Mouse (Mus musculus) cerebellum, adult 8-10 months (tissue): ENCODE measurements at regions not wholly inside any gene's neighbourhood (a gene's known extent, or its start where the extent isn't known, plus 50 kb on each side); places are given as distances from the start of the nearest gene placed in this dataset.

Source experiments
- DNase-seq: peaks from one replicate; pipeline ENCODE4 v3.0.0; 2022

DNA sequence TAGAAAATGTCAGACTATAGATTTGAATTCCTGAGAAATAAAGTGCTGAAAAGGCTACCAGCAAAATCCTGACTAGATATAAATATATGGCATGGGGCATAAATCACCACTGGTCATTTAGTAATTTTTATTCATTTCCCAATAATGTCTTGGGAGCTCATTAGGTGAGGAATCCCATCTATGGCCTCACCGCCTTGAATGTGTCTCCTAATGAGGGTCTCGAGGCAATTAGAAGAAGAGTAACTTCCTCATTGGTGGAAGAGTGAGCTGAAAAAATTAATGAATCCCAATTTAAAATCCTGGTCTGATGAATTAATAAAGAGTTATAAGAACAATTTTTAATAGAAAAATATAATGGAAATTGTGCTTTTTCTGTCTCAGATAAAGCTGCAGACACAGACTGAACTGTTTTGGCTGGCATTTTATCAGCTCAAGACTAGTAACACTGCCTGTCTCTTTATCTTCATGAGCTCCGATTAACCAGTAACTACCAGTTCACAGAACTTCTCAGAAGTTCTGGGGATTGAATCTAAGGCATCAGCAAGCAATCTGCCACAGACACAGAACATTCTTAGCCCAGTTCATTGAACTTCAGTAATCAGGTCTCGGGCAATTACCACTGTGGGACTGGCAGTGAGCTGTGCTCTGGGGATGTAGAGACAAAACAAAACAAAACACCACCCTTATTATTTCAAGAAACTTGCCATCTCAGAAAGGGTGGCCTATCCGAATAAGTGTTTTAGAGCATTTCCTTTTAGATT lies 170.7 kb downstream of the Plpp3 start:
- no peak for DNase-seq

DNA sequence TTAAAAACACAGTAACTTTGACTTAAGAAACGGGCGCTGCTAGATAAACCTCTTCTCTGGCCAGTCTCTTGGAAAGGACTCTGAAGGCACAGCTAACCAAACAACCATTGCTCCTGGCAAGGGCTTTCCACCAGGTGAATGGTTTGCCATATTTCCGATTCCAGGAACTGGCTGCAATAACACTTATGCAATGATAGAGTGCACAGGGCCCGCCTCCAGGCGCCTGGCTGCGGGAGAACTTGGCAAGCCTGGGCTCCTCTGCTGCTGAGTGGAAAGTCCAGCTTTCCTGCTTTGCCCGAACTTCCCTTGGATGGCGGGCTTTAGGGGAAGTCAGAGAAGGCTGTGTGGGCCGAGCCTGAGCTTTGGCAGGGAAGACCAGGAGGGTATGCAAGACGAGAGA lies 171.6 kb downstream of the Plpp3 start:
- peak; percentile 10 for DNase-seq

DNA sequence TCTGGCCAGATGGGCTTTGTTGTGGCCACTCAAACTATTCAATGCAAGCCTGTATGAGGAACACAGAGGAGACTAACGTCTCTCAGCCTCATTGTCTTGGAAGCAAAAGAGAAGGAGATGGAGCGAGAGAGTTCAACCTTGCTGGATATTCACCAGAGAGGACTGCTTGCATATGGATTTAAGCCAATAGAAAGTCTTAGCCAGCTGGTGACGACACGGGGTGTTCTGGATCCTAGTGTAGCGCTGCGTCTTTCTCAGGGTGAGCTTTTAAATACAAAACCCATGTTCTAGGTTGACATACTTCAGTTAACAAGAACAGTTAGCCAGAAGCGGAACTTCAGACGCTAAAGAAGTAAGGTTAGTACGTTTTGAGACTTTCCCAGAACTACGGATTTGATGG lies 174.9 kb downstream of the Plpp3 start:
- DNase-seq: no peak

DNA sequence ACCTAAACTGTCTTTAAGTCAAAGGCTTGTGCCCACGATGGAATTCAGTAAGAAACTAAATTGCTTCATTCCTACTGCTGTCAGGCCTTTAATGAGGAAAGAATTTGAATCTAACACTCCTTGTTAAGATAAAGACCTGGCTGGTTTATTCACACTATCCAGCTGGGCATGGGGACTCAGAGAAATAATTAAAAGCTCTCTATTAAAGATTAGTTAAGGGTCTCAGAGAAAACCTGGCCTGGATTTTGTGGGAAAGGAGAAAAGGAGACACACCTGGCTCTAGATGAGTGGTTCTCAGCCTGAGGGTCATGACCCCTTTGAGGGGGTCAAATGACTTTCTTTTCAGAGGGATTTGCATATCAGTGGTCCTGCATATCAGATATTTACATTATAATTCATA lies 178.7 kb downstream of the Plpp3 start:
- no peak for DNase-seq

DNA sequence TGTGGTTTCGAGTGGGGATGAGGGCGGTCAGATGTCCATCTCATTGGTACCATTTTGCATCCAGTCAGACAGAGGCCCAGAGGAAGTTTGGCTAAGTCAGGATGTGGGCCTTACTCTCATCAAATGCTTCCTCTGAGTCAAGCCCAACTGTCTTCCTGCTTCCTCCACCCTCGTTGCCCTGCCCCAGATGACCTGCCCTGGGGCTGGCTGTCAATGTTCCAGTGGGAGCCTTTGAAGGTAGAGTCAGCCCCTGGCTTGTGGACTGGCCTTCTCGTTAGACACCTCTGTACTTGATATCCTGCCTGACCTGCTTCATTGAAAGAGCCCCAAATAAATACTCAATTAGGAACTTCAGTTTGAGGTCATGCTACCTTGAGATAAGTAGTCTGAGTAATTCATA lies 179.4 kb downstream of the Plpp3 start:
- no peak for DNase-seq

DNA sequence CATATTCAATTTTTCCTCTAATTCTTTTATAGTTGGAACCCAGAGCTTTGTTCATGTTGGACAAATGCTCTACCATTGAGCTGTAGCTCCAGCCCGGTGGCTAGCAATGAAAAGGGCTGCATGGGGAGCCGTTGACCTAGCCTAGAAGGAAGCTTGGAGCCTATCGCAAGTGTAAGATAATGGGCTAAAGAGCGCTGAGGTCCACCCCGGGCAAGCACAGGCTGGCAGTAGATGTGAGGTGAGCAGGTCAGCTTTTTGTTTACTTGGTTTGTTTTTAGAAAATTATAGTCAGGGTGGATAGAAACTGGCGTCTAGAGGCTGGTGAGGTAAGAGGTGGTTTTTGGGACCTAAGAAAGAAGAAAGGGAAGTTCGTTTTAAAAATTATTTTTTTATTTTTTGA lies 181.0 kb downstream of the Plpp3 start:
- no peak for DNase-seq

DNA sequence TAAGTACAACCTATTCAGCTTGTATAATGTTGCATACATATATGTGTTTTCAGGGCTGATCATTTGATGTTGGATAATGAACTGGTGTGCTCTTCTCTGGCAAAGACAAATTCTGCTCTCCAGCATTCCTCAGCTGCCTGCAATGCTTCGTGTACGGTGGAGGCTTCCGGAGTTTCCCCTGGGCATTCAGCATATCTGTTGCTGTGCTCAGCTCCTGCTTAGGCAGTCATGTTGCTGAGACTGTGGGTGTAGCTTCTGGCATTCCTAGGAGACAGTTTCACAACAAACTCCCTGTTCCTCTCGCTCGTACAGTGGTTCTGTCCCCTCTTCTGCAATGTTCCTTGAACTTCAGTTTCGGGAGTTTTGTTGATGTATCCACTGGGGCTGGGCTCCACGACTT lies 181.7 kb downstream of the Plpp3 start:
- no peak for DNase-seq

DNA sequence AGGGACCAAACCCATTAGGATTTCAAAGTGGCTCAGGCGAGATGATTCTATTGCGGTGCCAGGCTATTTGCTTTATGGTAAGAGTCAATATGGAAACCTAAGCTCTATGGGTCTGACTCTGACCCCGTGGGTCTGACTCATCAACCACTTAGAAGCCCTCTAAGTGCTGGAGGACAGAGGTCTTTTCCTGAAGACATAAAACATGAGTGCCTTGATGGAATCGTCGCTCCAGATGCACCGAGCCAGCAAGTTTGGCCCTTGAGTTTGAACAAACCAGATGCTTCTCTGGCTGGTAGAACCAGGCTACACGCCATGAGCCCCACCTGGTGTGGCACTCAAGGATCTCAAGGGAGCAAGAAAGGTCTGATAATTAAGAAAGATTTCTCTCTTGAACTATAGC lies 184.1 kb downstream of the Plpp3 start:
- no peak for DNase-seq

DNA sequence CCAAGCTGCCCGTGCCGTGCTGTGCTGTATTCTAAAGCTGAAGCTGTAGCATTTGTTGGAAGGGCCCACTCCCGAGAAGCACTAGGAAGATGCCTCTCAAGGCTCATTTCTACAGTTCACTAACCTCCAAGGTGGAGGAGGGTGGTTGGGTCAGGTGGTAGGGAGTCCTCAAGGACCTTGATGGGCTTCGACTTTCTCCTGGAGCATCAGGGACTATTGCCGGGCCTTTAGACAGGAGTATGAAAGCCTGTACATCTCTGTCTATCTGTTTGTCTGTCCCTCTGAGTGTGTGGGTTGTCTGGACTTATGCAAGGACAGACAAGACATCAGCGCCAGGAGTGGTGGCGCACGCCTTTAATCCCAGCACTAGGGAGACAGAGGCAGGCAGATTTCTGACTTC lies 189.7 kb downstream of the Plpp3 start:
- DNase-seq: no peak

DNA sequence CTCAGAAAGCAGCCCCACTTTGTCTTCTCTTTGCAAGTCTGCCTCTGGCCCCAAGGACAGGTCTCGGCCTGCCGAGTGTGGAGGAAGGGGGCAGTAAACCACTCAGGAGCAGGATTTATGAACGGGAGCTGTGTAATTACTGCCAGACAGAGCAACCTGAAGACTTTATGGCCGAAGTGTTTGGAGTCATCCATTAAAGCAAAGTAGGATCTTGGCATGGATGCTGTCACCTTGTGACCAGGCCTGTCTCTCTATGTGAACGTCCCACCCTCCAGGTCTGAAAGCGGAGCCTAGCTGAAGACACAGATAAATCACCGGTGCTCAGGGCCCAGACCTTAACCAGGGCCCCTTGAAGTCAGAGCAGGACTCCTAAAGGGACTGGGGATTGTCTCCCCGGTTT lies 190.8 kb downstream of the Plpp3 start:
- DNase-seq: no peak

DNA sequence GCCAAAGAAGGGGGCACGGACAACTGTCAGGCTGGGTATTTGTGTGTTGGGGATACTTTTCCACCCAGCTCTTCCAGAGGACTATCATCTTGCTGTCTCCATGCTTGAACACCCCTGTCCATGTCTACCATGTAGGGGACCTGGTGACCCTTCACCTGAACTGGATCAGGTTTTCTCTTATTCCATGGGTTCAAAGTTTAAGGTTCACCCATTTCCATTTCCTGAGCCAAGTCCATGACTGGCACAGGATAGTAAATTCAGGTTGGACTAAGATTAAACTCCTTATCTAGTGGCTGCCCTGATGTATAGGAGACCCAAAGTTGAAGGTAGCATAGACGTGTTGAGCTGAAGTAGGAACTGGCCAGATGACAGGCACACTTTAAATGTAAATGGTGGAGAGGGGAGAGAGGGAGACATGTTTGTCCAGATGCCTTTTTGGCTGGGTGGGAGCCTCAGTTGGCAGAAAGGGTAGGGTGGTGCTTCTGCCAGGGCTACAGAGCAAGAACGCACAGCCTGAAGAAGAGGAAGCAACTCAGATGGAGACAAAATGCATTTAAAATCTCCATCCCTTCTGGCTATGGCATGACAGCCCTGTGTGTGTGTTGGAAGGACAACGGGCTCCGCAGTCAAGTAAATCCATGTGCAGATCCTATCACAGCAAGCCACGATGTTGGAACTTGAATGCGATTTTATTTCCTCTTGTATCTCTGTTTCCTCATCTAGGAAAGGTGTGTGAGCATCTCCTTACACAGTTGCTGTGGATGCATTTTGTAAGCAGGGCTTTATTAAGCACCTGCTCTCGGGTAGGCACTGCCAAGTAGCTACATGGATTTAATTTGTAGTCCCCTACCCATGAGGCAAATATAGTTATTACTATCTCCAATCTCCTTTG lies 192.4 kb downstream of the Plpp3 start:
- DNase-seq: no peak

DNA sequence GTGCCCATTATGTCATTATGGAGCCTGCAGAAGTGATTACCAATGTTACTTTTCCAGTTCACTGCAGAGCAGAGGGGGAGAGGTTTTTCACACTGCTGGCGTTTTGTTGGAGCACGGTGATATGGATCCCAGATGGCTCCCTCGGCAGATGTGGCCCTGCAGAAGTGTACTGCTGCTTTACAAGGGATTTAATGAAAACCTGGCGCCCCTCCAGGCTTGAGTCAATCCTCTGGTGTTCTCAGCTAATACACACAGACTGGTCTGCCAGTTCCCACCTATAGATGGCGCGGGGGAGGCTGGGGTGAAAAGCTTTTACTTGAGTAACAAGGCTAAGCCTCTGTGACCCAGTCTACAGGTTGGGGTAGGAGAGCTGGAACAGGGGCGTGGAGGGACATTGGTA lies 195.2 kb downstream of the Plpp3 start:
- no peak for DNase-seq

DNA sequence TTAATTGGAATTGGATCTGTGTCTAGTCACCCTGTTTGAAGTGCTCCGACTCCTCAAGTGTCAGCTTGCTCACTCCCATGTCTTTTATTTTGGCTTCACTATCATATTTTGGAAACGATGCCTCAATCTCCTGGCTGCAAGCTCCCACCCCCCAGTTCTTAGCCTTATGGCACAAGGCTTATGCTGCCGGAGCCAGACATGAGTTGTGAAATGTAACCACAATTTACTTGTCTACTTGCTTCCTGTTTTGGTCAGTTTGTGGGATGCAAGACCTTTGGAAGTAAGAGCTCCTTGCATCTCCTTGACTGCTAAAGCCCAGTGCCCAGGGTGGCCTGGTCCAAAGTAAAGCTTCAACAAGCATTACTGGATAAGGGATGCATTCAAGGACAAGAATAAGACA lies 195.8 kb downstream of the Plpp3 start:
- no peak for DNase-seq

DNA sequence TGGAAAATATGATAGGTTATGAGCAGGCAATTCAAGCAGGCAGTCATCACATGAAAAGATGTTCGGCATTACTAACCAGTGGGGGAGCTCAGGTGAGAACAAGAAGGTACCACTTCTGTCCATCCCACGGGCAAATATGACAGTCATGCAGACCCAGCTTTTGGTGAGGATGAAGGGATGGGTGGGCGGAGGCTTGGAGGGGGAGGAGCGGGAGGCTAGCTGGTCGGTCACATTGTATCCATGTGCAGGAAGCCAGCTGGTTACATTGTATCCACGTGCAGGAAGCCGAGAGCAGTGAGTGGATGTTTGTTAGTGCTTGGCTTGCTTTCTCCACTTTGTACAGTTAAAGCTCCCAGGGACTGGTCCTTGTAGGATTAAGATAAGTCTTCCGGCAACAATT lies 196.9 kb downstream of the Plpp3 start:
- DNase-seq: no peak

DNA sequence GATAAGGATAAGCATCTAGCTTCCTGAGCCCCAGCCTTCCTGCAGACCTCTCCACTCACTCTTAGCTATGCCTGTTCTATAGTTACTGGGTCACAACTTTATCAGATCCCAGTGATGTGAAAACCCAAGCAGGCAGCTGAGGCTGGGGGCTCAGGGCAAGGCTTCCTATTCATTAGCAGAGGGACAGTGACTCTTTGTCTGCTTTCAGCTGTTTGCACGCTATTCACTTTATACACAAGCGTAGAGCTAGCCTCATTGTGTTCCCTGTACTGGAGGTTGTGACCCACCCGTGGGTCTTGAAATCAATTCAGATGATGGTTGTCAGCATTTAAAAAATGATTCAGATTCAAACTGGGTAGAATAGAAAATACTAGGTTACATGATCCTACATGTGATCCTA lies 199.5 kb downstream of the Plpp3 start:
- DNase-seq: no peak

DNA sequence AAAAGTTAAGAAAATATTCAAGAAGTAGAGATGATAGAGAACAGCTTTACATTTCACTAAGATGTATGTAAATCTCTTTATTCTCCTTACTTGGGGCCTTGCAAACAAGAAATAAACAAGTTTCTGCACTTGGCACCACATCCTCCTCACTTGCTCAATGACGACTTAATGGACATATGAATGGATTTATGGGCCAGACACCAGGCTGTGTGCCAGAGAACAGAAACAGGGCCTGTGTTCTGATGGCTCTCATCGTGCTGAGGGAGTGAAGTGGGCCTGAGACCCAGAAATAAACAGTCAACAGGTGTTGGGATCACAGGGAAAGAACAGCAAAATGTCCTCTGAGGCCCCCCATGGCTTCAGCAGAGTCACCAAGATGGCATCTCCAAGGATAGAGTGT lies 201.6 kb downstream of the Plpp3 start:
- no peak for DNase-seq

DNA sequence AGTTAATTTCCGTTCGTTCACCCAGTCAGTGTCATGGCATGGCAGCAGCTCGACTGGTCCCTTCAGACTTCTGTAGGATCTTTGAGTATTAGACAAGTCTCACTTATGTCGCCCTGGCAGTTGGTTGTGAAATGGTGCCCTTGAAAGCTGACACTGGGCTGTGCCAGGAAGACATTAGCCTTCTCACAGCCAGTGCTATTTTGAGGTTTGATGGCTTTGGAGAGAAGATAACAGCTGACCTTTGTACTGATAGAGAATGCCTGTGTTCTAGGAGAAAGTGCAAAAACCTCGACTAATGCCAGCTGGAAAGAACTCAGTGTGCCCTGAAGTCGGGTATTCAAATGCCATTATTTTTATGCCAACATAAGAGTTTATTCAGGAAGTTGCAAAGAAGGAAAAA lies 207.3 kb downstream of the Plpp3 start:
- no peak for DNase-seq

DNA sequence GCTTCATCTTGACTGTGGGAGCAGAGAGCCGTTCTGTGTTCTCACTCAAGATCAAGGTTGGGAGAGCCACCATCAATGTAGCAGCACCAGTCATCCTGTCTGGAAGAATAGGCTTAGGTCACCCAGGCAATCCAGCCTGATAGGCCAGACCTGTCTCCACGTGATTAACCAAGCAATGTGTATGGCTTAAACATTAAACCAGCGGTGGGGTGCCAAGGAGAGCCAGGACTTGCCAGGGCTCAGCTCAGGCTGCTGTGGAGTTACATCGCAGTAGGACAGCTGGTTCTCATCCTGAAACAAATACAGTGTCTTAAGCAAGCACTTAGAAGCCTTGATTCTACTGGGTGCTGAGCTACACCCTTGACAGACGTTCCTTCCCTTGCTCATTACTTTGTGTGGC lies 207.9 kb downstream of the Plpp3 start:
- DNase-seq: no peak

DNA sequence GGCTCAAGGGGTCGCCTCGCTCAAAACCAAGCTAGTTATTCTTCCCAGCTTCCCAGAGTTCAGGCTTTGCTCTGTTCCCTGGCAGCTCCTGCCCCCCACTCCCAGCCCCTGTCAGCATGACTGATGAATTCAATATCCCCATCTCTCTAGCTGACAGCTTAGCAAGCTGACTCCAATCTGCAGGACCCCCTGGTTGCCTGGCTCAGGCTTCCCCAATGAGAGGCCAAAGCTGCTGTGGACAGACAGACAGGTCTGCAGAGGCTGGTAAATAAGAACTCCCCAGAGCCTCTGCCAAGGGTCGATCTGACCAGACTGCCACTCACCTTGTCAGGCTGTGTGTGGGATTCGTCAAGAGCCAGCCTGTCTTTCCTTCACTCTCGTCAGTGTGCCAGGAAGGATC lies 219.4 kb downstream of the Plpp3 start:
- no peak for DNase-seq

DNA sequence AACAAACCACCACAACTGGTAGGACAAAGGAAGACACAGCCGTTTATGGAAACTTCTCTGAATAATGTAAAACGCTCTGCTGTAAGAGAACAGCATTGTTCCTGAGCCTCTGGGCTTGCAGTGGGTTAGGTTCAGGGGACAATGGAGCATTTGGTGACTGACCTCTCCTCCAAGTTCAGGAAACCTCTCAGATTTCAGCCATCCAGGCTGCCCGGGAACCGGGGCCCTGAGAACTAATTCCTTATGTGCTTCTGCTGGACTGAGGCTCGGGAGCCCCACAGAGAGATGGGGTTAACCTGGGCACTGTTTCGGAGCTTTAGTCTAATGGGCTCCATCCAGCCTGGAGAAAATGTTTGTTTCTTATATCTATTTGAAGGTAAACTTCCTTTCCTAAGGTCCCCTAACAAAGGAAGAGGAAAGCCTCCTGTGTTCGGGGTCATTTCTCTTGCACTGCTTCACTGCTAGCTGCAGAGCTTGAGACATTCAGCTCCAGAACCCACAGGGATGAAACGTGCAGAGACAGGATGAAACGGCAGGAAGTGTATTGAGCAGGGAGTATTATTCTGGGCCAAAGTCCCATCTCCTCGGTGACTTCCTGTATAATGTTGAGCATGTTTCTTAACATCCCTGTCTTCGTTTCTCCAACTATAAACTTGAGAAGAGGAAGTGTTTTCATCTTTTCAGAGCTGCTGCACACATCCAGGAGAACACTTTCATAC lies 220.5 kb downstream of the Plpp3 start:
- no peak for DNase-seq

DNA sequence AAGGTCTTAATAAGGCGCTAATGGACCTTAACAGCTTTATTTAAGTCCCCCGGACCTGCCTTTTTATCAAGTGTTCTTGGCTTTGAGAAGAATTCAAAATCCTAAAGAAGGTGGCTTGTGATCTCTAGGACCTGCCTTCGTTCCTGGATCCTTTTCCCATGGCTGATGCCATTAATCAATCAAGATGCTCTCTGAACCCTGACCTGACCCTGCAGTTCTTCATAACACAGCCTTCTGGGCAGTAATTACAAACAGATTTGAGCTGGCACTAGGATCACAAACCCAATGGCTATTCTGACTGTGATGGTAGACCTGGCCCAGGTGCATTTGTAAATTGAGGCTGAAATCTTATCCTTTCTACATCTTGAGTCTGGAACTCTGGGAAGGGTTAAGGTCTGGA lies 227.7 kb downstream of the Plpp3 start:
- DNase-seq: no peak

DNA sequence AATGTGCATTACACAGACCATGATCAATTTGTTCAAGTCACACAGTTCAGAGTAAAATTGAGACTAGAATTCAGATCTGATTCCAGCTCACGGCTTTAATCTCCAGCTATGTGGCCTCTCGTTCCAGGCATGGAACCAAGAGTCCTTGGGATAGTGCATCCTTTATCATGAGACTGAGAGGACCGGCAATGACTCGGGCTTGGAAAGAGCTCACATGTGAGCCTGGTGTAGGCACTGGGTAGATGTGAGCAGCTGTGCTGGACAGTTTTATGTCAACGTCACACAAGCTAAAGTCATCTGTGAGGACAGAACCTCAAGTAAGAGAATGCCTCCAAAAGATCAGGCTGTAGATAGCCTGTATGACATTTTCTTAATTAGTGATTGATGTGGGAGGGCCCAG lies 228.3 kb downstream of the Plpp3 start:
- no peak for DNase-seq

DNA sequence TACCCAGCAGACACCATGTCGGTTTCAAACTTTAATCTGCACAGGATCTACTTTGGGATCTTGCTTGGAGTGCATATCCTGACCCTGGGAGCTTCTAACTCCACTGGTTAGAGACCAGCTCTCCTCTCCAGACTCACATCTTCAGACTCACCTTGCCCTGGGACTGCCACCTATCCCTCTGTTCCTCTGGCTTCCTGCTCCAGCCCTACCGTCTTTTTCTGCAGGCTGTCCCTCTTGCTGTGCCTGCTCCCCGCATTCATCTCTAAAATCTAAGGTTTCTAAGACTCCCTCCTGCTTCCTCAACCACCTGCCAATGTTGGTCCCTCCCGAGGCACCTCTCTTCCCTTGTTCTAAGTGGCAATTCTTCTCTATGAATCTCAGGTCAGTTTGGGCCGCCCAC lies 233.2 kb downstream of the Plpp3 start:
- no peak for DNase-seq

DNA sequence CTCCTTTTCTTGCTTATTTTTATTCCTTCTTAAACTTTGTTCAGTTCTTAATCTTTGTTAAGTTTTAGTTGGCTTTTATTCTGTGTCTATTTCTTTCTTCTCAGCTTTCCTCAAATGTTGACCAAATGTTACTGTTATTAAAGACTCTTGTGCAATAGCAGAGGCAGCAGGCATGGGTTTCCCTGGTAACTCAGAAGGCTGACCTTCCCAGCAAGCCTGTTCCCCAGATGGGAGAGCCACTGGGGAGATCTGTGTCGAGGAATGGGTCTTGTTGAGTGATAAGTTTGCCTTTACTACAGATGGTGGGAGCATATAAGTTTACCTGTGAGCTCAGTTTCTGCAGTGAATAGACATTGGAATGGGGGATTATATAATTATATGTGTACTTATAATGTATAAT lies 237.2 kb downstream of the Plpp3 start:
- DNase-seq: no peak
